Mouse (Mus musculus): Measurements from ENCODE around the gene Armcx1. TPM values are rescaled to one million over a fixed set of nuclear protein-coding genes. Genes with fewer than 3 reads are reported as not detected.
A peak's percentile ranks its signal among the peaks of the same experiment; 100 is the strongest.

The Armcx1 gene
- total RNA-seq (2017): 43.8 and 48.8 TPM in 2 replicates

DNA sequence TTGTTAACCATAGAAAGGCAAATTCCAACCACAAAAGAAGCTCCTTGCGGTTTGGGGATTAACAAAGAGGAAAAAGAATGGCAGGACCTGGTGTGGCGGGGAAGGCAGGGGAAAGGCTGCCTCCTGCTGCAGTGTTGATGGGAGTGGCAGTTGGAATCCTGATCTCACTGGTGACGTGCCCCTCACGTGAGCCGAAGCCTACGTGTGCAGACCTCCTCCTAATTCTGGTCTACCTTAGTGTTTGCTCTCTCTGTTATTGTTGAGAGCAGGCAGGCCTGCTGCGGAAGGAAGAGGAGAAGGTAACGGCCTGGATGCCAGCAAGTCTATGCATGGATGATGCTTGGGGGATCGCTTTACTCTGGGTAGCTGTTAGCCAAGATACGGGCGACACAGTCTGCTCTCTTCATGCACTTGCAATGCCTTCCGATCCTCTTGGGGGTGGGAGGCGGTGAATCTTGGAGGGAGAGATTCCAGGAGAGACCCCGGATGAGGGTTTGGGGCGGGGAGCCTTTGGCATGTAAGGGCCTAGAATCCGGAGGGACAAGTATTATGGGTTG is at the start of gene Armcx1:
Gene Armcx1 (plus strand): TSS at position 212 of the 557 bp plus-strand sequence.
- peak; percentile 99 for ATAC-seq (replicated peaks in 1 of 2; ENCODE audit: insufficient read depth in 1 of 2, low FRiP score in 2 of 2, low TSS enrichment in 1 of 2, low read depth in 1 of 2, poor library complexity in 2 of 2, severe bottlenecking in 2 of 2)

DNA sequence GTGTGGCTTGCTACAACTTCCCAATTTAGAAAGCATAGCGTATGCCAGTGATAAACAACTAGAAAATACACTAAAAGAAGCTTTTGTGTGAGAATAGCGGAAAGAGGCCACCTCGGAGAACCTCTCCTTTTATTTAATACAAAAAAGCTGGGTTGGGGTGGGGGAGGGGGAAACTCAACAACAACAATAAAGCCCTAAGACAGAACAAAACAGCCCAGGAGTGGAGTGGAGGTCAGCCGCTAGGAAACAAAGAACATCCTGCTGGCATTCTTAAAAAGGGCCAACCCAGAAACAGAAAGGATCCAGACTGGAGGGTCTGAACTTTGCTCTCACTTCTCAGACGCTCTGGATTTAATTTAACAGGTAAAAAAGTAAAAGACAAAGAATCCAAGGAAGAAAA is 42.7 kb upstream of the Armcx1 start:
- ATAC-seq (replicated peaks in 1 of 2; ENCODE audit: insufficient read depth in 1 of 2, low FRiP score in 2 of 2, low TSS enrichment in 1 of 2, low read depth in 1 of 2, poor library complexity in 2 of 2, severe bottlenecking in 2 of 2): no peak

DNA sequence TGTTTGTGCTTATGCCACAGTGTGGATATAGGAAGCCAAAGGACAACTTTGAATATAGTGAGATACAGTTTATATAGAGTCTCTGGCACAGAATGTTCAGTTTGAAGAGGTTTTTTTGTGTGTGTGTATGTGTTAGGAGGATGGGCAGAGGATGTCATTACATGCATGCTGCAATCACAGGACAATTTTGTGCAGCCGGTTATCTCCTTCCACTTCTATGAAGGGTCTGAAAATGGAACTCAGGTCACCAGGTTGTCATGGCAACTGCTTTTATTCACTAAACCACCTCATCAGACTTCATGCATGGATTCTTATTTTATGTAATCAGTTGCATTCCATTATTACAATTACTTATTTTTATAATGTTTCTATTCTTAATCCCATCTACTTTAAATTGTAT is 41.8 kb upstream of the Armcx1 start:
- ATAC-seq (replicated peaks in 1 of 2; ENCODE audit: insufficient read depth in 1 of 2, low FRiP score in 2 of 2, low TSS enrichment in 1 of 2, low read depth in 1 of 2, poor library complexity in 2 of 2, severe bottlenecking in 2 of 2): no peak

DNA sequence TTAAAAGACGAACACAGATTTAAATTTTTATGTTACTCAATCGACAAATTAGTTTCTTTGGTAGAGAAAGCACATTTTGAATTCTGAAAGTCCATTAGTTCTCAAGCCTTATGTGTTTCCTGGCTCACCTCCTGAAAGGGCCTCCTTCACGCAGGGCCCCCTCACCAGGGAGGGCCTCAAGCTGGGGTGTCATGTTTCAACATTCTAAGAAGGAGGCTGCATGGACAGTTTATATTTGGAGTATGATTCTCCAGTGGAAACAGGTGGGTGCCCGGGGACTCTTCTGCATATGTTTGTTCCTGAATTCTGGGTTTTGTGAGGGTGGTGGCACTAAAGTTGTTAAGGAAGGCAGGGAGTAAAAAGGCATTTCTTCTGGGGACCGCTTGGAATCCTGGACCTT is 32.8 kb upstream of the Armcx1 start:
- ATAC-seq (replicated peaks in 1 of 2; ENCODE audit: insufficient read depth in 1 of 2, low FRiP score in 2 of 2, low TSS enrichment in 1 of 2, low read depth in 1 of 2, poor library complexity in 2 of 2, severe bottlenecking in 2 of 2): no peak

DNA sequence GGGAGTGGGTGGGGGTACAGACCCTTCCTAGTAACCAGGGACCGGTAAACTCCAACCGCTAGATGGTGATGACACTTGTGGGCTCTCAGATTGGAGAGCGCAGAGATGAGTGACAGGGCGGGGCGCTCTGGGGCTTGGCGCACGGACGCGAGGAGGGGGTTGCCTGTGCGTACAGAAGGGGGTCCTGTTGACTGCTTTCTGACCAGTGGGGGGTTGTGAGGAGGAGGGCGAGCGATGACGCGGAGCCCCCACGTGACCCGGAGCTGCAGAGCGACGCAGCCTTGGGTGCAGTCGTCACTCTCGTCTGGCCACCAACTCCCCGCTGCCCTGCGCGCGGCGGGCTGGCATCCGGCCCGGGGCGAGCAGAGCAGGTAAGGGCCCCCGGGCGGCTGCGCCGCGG is 31.5 kb upstream of the Armcx1 start, which contains the start of gene Armcx4:
Gene Armcx4 (plus strand): TSS at position 253 of the 400 bp plus-strand sequence.
- peak; percentile 82 to 84 for ATAC-seq (replicated peaks in 1 of 2; ENCODE audit: insufficient read depth in 1 of 2, low FRiP score in 2 of 2, low TSS enrichment in 1 of 2, low read depth in 1 of 2, poor library complexity in 2 of 2, severe bottlenecking in 2 of 2)

DNA sequence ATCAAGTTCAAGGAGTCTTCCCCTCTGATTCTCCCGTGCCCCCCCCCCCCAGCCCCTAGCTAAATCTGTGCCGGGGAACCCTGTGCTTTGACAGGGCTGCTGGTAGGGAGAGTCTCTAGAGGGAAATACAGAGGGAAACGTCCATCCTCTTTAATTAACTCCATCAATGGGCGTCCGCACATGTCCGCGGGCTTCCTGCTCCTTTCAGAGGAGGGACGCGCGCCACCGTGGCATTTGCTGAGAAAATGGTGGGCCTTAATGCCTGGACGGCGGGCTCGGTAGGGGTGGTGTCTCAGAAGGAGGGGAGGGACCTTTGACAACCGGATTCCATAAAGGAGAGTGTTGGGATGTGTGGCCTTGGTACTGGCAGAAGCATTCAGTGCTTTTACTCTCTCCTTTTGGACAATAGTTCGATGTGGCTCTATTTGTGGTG is 31.0 kb upstream of the Armcx1 start:
- peak in 1 of 2 experiments; percentile 42; a peak in 1 of 4 replicates for ATAC-seq (replicated peaks in 1 of 2; ENCODE audit: insufficient read depth in 1 of 2, low FRiP score in 2 of 2, low TSS enrichment in 1 of 2, low read depth in 1 of 2, poor library complexity in 2 of 2, severe bottlenecking in 2 of 2)

DNA sequence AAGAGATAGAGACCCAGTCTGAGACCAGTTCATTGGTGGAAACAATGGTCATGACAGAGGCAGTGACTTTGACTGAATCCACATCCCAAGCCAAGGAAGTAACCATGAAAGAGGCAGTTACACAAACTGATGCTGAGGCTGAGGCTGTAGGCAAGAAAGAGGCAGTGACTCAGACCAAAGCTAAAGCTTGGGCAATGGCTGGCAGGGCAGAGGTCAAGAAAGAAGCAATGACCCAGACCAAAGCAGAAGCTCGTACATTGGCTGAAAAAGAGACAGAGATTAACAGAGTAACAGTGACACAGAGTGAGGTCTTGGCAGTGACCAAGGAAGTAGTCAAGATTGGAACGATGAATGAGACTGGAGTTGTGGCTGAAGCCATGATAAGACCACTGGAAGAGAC is 28.1 kb upstream of the Armcx1 start:
- no peak for ATAC-seq (replicated peaks in 1 of 2; ENCODE audit: insufficient read depth in 1 of 2, low FRiP score in 2 of 2, low TSS enrichment in 1 of 2, low read depth in 1 of 2, poor library complexity in 2 of 2, severe bottlenecking in 2 of 2)

DNA sequence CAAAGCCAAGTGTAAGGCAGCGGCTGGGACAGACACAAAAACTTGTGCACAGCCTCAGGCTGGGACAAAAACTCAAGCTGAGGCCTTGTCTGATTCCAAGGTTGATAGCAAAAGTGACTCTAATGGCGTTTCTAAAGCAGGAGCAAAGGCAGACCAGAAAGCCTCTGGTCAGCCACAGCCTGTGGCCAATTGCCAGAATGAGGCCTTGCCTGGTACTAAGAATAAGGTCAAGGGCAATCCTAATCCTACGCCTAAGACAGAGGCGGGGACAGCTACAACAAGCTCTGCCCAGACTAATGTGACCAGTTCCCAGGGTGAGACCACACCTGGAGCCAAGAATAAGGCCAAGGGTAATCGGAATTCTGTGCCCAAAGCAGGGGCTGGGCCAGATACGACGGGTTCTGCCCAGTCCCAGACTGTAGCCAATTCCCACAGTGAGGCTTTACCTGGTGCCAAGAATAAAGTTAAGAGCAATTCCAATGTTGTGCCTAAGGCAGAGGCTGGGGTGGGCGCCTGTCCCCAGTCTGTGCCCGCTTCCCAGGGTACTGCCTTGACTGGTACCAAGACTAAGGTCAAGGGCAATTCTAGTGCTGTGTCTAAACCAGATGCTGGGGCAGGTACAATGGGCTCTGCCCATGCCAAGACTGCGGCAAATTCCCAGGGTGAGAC is 26.8 kb upstream of the Armcx1 start:
- ATAC-seq (replicated peaks in 1 of 2; ENCODE audit: insufficient read depth in 1 of 2, low FRiP score in 2 of 2, low TSS enrichment in 1 of 2, low read depth in 1 of 2, poor library complexity in 2 of 2, severe bottlenecking in 2 of 2): no peak

DNA sequence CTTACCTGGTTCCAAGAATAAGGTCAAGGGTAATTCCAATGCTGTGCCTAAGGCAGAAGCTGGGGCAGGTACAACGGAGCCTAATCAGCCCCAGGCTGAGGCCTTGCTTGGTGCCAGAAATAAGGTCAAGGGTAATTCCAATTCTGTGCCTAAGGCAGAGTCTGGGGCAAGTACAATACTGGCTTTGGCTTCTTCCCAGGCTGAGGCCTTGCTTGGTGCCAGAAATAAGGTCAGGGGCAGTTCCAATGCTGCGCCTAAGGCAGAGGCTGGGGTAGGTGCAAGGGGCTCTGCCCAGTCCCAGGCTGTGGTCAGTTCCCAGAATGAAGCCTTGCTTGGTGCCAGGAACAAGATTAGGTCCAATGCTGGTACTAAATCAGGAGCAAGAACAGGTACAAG is 26.2 kb upstream of the Armcx1 start:
- ATAC-seq (replicated peaks in 1 of 2; ENCODE audit: insufficient read depth in 1 of 2, low FRiP score in 2 of 2, low TSS enrichment in 1 of 2, low read depth in 1 of 2, poor library complexity in 2 of 2, severe bottlenecking in 2 of 2): no peak

DNA sequence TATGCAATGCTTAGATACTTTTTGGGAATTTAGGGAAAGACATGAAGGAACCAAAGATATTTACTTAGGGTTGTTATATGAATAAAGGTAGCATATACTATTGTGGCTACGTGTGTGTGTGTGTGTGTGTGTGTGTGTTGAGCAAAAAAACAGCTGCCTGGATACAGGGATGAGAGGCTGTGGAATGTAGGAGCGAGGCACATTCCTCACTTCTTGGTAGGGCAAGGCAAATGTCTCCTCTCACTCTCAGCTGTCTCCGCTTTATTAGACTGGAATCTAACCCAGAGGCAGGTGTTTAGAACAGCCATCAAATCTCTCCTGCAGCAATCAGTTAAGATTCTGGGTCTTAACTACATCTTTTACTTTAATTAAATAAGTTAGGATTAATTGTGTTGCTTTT is 900 bp upstream of the Armcx1 start:
- no peak for ATAC-seq (replicated peaks in 1 of 2; ENCODE audit: insufficient read depth in 1 of 2, low FRiP score in 2 of 2, low TSS enrichment in 1 of 2, low read depth in 1 of 2, poor library complexity in 2 of 2, severe bottlenecking in 2 of 2)

DNA sequence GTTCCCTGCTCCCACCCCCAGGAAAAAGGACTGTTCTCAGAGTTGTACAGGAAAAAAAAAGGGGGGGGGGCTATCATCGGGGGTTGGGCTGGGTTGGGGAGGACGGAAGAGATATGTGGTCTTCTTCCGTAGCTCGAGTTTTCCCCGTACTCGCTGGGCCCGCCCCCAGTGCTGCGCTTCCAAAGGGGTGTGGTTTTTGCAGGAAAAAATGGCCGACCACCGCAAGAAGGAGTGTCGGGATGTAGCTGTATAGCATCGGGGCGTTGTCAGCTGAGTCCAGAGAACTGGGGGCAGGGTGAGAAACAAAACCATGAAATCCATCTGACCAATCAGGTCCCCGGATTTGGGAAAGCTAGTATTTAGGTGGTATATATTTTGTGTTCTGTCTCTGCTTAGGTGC is 761 bp downstream of the Armcx1 start:
- peak; percentile 68 to 71; a peak in 2 of 4 replicates for ATAC-seq (replicated peaks in 1 of 2; ENCODE audit: insufficient read depth in 1 of 2, low FRiP score in 2 of 2, low TSS enrichment in 1 of 2, low read depth in 1 of 2, poor library complexity in 2 of 2, severe bottlenecking in 2 of 2)

DNA sequence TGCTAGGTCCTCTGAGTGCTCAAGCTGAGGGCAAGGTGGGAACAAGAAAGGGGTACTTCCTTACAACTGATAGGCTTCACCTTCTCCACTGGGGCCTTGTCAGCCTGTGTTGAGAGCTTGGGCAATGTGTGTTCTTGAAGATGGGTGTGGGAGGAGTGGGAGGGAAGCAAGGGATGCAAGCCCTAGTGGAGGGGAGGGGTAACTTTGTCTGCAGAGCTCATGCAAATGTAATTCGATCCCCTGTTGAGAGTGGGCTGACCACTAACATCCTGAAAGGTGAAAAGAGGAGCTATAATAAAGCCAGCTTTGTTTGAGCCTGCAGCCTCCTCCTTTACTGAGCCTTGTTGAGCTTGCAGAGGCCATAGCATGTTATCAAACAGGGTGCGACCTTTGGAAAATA is 6.0 kb downstream of the Armcx1 start:
- ATAC-seq (replicated peaks in 1 of 2; ENCODE audit: insufficient read depth in 1 of 2, low FRiP score in 2 of 2, low TSS enrichment in 1 of 2, low read depth in 1 of 2, poor library complexity in 2 of 2, severe bottlenecking in 2 of 2): peak; percentile 45 to 53; a peak in 2 of 4 replicates

DNA sequence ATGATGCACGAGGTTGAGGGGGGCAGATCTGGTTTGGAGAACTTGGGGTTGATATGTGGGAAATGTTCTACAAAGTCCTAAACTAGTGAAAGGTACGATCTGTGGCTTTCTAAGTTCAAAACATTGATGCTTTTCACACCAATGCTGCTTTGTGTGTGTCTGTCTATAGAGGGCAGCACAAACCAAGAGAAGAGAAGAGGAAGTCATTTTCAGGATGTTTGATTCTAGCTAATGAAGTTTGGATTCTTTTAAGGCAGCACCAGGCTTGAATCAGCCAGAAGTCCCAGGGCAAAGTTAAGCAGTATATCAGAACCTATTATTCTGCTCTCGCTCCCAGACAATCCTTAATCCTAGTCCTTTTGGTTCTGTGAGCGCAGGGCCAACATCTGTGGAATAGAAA is 12.0 kb downstream of the Armcx1 start:
- peak; percentile 51 to 53; a peak in 3 of 4 replicates for ATAC-seq (replicated peaks in 1 of 2; ENCODE audit: insufficient read depth in 1 of 2, low FRiP score in 2 of 2, low TSS enrichment in 1 of 2, low read depth in 1 of 2, poor library complexity in 2 of 2, severe bottlenecking in 2 of 2)

DNA sequence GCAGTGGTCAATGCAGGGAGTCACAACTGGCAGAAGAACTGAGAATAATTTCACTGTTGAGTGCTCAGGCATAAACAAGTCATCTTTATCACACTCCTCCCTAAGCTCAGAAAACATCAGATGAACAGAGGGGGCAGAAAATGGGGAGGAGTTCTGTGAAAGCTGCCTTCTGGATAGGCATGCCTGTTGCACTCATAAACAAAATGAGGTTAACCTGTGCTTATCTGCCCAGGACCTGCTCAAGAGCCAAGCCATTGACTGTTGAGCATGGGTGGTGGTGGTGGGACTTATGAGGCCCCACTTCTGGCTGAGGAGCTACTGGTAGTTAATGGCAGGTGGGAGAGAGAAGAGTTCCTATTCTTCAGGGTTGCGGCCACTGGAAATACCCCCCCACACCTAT is 20.0 kb downstream of the Armcx1 start:
- no peak for ATAC-seq (replicated peaks in 1 of 2; ENCODE audit: insufficient read depth in 1 of 2, low FRiP score in 2 of 2, low TSS enrichment in 1 of 2, low read depth in 1 of 2, poor library complexity in 2 of 2, severe bottlenecking in 2 of 2)

DNA sequence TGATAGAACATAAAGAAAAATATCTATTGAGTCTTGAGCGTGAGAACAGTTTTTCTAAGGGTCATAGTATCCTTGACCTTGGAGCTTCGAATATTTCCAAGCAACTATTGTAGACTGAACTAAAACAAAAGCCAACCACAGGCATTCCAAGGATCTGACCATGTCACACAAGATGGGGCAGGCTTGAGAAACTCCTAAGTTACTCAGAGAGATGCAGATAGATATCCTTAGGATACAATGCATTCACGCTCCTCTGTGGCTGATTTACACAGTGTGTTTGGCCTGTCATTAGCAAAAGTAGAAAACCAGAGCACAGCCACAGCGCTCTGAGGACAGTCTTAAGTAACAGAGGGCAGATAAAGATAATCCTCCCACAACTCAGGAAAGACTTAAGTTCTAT is 21.4 kb downstream of the Armcx1 start:
- ATAC-seq (replicated peaks in 1 of 2; ENCODE audit: insufficient read depth in 1 of 2, low FRiP score in 2 of 2, low TSS enrichment in 1 of 2, low read depth in 1 of 2, poor library complexity in 2 of 2, severe bottlenecking in 2 of 2): no peak

DNA sequence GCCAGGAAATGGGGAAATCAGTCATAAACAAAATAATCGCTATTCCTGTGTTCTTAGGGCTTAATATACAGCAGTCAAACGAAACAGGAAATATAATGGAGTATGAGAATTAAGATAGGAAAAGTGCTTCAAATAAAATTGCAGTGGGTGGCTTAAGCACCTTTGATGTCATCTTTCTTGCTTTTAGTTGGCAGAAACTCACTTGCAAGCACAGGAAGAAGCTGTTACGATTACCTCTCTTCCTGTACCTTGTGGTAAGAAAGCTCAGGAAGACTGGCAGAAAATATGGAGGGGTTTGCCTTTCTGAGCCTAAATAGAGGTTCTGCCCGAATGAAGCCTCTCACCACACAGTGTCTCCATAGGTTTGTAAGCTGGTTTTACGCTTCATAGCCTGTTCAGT is 24.1 kb downstream of the Armcx1 start:
- no peak for ATAC-seq (replicated peaks in 1 of 2; ENCODE audit: insufficient read depth in 1 of 2, low FRiP score in 2 of 2, low TSS enrichment in 1 of 2, low read depth in 1 of 2, poor library complexity in 2 of 2, severe bottlenecking in 2 of 2)

DNA sequence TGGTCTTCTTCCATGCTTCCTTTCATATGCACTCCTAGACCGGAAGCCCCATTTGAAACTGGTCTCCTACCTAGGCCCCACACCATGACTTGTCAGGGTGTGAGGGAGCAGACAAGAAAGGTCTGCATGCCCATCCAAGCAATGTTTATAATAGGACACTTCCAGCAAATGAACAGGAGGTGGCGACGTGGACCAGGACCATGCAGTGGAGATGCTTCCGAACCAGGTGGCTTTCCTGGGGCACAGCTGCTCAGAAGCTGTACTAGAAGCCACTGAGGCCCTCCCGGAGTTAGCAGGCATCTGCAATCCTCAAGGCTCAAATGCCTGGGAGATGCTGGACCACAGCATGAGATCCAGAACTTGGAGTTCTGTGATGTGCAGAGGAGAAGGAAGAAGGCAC is 28.7 kb downstream of the Armcx1 start:
- ATAC-seq (replicated peaks in 1 of 2; ENCODE audit: insufficient read depth in 1 of 2, low FRiP score in 2 of 2, low TSS enrichment in 1 of 2, low read depth in 1 of 2, poor library complexity in 2 of 2, severe bottlenecking in 2 of 2): peak; percentile 49 to 57; a peak in 3 of 4 replicates

DNA sequence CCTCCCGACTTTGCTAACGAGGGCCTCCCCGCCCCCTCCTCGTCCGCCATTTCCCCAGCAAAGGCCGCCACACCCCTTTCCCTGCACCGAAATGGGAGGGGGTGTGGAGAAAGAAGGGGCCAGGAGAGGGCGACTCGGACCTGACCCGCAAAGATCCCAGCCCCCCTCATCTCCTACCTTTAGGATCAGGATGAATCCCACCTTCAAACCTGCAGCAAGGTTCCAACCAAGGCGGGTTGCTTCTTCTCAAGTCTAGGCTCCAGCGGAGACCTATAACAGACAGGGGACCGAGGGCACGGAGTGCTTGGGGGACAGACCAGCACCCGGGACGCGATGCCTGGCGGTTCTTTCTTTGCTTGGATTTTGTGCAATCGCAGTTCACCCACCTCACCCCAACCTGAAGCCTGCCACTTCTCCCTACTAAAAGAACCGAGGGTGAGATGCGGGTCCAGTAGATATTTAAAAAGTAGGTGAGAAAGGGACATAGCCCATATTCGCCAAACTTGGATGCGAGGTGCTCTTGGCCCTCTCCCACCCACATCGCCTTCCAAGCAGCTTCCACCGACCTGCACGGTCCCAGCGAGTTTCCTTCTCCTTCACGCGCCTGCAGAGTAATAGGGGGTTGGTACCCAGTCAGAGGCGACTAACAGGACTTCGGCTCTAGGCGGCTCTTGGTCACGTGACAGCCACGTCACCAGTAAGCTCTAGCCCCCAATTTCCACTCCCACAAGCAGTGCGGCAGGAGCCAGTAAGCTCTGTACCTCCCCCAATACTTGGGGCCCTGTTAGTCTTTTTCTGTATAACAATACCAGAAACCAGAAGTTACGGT is 33.2 kb downstream of the Armcx1 start, which contains the start of gene Armcx6:
Gene Armcx6 (minus strand): TSS at position 654 of the 829 bp plus-strand sequence.
- ATAC-seq (replicated peaks in 1 of 2; ENCODE audit: insufficient read depth in 1 of 2, low FRiP score in 2 of 2, low TSS enrichment in 1 of 2, low read depth in 1 of 2, poor library complexity in 2 of 2, severe bottlenecking in 2 of 2): peak; percentile 96 to 97
